Mouse (Mus musculus) layer of hippocampus, postnatal 25 days (tissue): ENCODE data around the gene Tent4a. TPM values are rescaled to one million over a fixed set of nuclear protein-coding genes. Genes with fewer than 3 reads are reported as not detected.
"Not testable (repeated sequence)": the region's sequence is repeated elsewhere in the genome, so short reads cannot be mapped to it uniquely, and the experiment has no call there.

Experiments
- DNase-seq, 2 experiments: peaks; one replicate each; pipeline ENCODE4 v3.0.0; 2022; ENCODE audit warnings: mixed read lengths in 2 of 2, low spot score in 1 of 2; ENCODE audit errors: extremely low spot score in 1 of 2
- total RNA-seq, 2 experiments: library from RNA; stranded (reverse); gene quantifications; 2 replicates each; pipeline ENCODE4 v1.2.3; 2021

The Tent4a gene
- total RNA-seq, result 10 to 100 TPM; 42.3 to 43.9 TPM

GRCm38 (mm10) chr13:69534334-69534653, at the start of gene Tent4a:
Tent4a (minus strand) TSS chr13:69534617.
- DNase-seq, result no peak

DNA sequence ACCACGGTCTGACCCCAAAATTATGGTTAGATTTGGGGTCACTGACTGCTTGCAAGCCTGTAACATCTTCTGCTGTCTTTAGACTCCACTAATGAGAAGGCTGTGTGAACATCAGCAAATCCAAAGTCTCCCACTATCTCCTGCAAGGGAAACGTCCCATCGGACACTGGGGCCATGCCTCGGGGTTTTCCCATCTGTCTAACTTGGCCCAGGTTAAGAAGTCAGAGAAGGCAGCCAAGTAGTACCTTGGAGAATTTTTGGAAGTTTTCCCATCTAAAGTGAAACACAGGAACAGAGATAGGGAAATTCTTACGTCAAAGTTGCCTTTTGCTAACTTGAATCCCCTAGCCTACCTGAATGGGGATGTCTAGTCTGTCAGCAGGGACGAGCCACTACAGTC, 49.2 kb upstream of the Tent4a start:
- DNase-seq, result no peak

GRCm38 (mm10) chr13:69582411-69582810, 48.0 kb upstream of the Tent4a start:
- no peak for DNase-seq

- no peak for DNase-seq
Observed at GRCm38 (mm10) chr13:69577181-69577834, 42.9 kb upstream of the Tent4a start.

DNA sequence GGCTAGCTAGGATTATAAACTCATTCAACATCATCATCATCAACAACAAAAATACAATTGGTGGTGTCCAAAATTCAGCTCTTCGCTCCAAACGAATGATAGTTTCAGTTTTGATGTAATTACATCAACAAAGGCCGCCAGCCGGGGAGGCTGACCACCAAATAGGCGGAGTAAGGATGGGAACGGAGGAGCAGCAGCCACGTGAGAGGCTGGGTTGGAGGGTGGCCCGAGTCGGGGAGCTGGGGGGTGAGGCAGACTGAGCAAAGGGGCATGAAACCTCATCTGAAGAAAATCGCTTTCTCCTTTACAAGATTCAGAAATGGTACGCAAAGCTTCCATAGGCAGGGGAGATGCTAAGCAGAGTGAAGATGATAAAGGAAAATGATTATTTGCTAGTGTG, 42.3 kb upstream of the Tent4a start:
- DNase-seq, result peak in 1 of 2 experiments; percentile 35

- no peak for DNase-seq
Observed at GRCm38 (mm10) chr13:69572594-69572993, 38.2 kb upstream of the Tent4a start.

DNA sequence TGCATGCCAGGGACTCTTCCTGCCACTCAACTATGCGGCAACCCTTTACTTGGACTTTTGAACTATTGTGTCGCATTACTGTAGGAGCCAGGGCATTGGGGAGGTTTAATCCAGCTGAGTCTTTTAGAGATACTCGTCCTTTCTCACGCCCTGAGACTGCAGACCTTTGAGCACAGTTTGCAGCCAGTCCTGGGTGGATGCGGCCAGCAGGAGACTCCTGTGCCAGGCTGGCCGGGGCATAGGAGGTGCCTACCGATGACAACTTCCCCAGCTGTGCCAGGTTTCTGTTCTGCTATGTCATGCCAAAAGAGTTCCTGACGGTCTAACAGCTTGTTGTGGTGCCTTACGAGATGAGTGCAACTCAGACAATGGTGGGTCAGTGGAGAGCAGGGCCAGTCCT, 34.8 kb upstream of the Tent4a start:
- DNase-seq, result no peak

GRCm38 (mm10) chr13:69565401-69565800, 31.0 kb upstream of the Tent4a start:
- not testable (repeated sequence) for DNase-seq

- DNase-seq, result no peak
Observed at GRCm38 (mm10) chr13:69564573-69564972, 30.2 kb upstream of the Tent4a start.

- DNase-seq, result no peak
Observed at GRCm38 (mm10) chr13:69563905-69564304, 29.5 kb upstream of the Tent4a start.

- DNase-seq, result no peak
Observed at GRCm38 (mm10) chr13:69562654-69563574, 28.5 kb upstream of the Tent4a start.

- no peak for DNase-seq
Observed at GRCm38 (mm10) chr13:69562004-69562403, 27.6 kb upstream of the Tent4a start.

- no peak for DNase-seq
Observed at GRCm38 (mm10) chr13:69559291-69559961, 25.0 kb upstream of the Tent4a start.

GRCm38 (mm10) chr13:69558098-69558660, 23.8 kb upstream of the Tent4a start:
- DNase-seq, result no peak

DNA sequence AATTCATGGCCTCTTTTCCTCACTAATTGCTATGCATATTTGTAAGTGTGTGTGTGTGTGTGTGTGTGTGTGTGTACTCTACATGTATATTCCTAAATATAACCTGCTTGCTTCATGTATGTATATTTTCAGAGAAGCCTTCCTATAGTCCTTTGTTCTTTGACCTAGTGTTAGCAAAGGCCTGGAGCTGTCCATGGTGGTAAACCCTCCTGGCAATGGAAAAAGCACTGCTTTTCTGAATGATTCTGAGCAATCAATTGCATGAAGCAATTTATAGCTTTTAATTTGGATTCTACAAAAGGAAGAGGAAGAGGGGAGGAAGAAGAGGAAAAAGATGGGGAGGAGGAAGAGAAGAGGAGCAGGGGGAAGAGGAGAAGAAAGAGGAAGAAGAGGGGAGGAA, 22.3 kb upstream of the Tent4a start:
- no peak for DNase-seq

- DNase-seq, result no peak
Observed at GRCm38 (mm10) chr13:69555957-69556482, 21.6 kb upstream of the Tent4a start.

GRCm38 (mm10) chr13:69555045-69555444, 20.6 kb upstream of the Tent4a start:
- no peak for DNase-seq

DNA sequence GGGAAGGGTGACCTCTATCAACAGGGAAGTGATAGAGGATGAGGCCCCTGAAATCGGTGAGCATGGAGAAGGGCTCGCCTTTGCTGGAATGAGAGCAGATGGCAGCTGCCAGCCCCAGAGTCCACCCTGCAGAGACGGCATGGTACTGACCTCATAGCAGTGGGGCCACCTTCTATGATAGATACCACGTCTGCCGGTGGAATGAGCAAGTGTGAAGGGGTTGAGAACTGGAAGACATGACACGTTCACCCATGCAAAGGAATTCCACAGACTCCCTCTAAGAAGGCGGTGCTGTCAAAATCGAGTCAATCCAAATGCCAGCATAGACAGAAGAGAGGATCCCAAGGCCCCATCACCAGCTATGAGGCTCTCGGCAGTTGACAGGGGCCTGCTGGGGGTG, 19.8 kb upstream of the Tent4a start:
- DNase-seq, result no peak

- DNase-seq, result peak in 1 of 2 experiments; percentile 64
Observed at GRCm38 (mm10) chr13:69553024-69553423, 18.6 kb upstream of the Tent4a start.

DNA sequence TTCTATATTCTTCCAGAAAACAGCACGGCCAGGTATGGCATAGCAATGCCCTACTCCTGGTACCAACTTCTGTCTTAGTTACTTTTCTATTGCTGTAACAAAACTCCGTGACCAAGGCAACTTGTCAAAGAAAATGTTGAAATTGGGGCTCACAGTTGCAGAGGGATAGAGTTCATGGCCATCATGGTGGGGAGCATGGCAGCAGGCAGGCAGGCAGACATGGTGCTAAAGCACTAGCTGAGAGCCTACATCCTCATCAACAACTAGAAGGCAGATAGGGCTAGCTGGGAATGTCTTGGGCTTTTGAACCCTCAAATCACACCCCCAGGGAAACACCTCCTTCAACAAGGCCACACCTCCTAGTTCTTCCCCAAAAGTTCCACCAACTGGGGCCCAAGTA, 16.4 kb upstream of the Tent4a start:
- DNase-seq, result no peak

GRCm38 (mm10) chr13:69549980-69550379, 15.6 kb upstream of the Tent4a start:
- no peak for DNase-seq
